Mouse (Mus musculus) embryo, embryonic 10 days (tissue): Measurements from ENCODE around the gene Lamb3.

Experiments
- DNase-seq: peaks from one replicate; pipeline ENCODE4 v3.0.0-alpha.2; 2015; ENCODE audit warnings: low spot score

The Lamb3 gene

GRCm38 (mm10) chr1:193207503-193207902 lies at the start of gene Lamb3:
TSS of gene Lamb3 (plus strand) at chr1:193207699.
- DNase-seq, result no peak

DNA sequence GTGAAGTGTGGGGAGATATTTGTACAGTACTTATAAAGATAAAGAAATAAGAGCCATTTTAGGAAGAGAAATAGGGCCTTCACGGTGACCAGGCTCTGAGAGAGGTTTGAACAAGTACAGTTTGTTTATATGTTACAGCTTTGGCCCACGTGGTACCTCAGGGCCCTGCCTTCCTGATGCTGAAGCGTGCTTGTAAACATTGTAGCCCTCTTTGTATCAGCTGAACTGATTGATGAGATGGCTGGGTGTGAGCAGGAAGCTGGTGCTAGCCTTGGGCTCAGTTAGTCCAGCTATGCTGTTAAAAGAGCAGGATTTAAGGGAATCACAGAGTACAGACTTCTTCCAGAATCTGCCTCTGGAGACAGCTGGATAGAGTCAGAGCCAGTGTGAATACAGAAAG lies 48.3 kb upstream of the Lamb3 start:
- DNase-seq, result no peak

GRCm38 (mm10) chr1:193159613-193160012 lies 47.9 kb upstream of the Lamb3 start:
- no peak for DNase-seq

- DNase-seq, result peak; percentile 84
These were observed 47.0 kb upstream of the Lamb3 start for GRCm38 (mm10) chr1:193160317-193161032.

- no peak for DNase-seq
These were observed 39.8 kb upstream of the Lamb3 start, which contains the start of gene A130010J15Rik for GRCm38 (mm10) chr1:193167746-193168145. TSS of gene A130010J15Rik (plus strand) at chr1:193168046.

- DNase-seq, result no peak
These were observed 38.3 kb upstream of the Lamb3 start for GRCm38 (mm10) chr1:193169228-193169627.

- DNase-seq, result no peak
These were observed 37.6 kb upstream of the Lamb3 start for GRCm38 (mm10) chr1:193169856-193170255.

GRCm38 (mm10) chr1:193172991-193173809 lies 34.3 kb upstream of the Lamb3 start:
- DNase-seq, result peak; percentile 99

- DNase-seq, result no peak
These were observed 33.7 kb upstream of the Lamb3 start for GRCm38 (mm10) chr1:193173810-193174129.

DNA sequence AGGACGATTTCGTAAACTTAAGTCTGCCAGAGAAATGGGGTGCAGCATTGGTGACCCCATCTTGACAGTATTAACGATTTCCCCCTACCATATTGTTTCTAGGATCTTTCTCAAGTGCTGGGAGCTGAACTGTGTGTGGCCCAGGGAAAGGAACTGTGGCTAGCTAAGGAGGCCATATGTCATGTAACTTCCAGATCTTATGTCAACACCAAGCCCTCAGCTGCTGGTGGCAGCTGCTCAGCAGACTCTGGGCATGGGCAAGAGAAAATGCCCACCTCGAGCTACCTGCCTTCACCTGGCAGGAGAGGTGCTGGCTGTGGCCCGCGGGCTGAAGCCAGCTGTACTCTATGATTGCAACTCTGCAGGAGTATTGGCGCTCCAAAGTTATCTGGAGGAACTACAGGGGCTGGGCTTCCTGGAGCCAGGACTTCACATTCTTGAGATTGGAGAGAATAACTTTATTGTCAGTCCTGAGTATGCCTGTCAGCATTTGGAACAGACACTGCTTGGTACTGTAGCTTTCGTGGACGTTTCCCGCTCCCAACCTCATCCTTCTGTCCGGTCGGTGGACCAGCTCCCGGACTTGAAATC lies 33.3 kb upstream of the Lamb3 start:
- DNase-seq, result no peak

GRCm38 (mm10) chr1:193181104-193181503 lies 26.4 kb upstream of the Lamb3 start:
- no peak for DNase-seq

- no peak for DNase-seq
These were observed 19.2 kb upstream of the Lamb3 start for GRCm38 (mm10) chr1:193188257-193188656.

DNA sequence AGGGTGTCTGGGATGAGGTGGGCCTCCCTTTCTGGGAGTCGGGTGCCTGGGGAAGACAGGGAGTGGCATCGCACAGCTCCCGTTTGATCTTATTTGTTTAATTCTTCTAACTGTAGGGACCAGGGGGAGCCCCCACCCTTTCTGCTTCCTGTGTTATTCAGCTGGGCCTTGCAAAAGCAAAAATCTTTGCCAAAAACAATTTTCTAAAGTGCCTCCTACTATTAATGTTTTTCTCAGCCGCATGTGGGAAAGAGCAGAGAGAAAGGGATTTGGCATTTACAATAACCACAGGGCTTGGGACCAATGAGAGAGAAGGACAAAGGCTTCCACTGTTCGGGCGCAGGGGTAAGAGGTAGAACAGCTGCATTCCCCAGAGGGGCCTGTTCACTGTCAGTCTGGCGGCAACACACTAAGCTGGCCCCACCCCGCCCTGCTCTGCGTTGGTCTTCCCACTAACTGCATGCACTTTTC lies 18.3 kb upstream of the Lamb3 start:
- DNase-seq, result peak; percentile 54

GRCm38 (mm10) chr1:193189771-193190170 lies 17.7 kb upstream of the Lamb3 start:
- DNase-seq, result no peak

DNA sequence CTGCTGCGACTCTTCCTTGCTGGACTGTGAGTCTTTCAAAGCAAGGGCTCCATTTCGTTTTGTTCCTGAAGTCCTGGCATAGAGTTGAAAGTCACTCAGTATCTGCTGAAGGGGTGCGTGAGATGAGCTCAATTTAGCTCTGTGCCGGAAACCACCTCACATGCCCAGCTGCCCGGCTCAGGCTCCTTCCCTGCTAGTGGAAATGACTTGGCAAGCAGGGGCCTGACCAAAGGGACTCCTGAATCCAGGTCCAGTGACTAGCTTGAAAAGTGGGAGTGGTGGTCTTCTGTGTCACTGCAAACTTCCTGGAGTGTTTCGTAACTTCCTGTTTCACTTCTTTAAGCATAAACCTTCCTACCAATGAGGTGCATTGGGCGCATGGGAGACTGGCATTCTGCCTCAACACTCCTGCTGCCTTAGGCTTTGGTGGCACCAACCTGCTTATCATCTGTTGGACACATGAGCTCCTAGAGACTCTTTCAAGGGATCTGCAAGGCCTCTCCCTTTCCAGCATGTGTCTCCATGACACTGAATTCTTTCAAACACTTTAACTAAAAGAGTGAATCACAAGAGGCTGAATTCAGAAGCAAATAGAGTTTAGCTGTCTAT lies 15.7 kb upstream of the Lamb3 start:
- DNase-seq, result no peak

- DNase-seq, result no peak
These were observed 12.9 kb upstream of the Lamb3 start for GRCm38 (mm10) chr1:193194416-193195140.

- no peak for DNase-seq
These were observed 12.2 kb upstream of the Lamb3 start for GRCm38 (mm10) chr1:193195169-193195810.

DNA sequence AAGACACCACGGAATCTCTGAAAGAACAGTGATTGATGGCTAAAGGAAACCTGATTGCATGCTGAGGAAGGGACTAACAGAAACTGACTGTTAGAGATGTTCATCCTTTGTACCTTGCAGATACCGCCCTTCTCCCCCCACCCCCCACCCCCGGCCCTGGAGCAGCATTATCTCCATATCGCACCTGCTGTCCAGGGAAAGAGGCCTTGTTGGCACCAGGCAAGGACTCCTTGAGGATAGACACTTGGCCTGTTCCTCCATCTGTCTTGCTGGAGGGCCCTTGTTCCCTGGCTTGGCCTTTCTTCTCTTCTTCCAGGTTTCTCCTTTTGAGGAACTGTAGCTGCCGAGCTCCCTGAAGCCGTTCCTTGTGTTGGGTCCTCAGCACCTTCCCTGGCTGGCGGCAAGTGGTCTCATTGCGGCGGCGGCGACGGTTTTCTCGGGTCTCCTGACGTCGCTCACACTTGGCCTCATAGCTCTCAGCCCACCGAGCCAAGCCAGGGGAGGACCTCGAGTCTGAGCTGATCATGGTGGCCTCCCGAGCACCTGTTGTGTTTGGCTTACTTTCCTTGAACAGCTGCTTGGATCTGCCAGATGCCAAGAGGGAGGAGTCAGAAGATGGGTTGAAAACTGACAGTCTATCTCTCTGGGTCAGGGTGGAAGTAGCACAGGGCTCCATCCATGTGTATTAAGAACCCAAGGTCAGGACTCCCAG lies 9.8 kb upstream of the Lamb3 start:
- DNase-seq, result no peak

- no peak for DNase-seq
These were observed 9.2 kb upstream of the Lamb3 start for GRCm38 (mm10) chr1:193198312-193198711.

DNA sequence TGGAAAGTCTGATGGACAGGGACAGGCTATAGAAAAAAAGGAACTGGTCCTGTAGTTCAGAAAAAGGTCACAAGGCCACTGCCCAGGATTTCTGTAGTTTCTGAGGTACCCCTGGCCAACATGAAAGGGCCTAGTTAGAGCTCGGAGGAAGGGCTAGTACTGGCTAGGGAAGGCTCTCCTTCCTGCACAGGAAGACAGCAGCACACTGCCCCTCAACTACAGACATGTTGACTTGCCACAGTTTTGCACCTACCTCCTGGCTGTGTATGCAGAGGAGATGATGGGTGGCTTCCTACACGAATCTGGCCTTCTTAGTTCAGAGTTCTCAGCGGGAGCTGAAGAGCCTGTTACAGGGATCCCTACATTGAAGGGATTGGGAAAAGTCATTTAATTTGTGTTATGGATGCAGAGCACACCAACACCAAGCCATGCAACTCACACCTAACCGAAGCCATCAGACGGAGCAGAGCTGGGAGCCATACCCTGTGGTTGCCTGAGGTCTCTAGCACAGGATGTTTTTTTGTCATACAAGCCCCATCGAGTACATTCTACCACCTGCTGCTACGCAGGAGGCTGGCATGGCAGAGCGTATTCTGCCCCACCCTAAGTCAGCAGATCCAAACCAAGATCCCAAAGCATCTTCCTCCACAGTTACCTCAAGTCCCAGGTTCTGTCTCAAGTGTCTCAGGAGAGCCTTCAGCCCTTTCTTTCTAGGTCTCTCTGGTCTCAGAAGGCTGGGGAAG lies 6.7 kb upstream of the Lamb3 start:
- no peak for DNase-seq
